Mouse (Mus musculus) thymus, postnatal 36 days (tissue): Measurements from ENCODE around the gene Reep3.

Experiments
- DNase-seq, 2 experiments: peaks; one replicate each; pipeline ENCODE4 v3.0.0; 2022; ENCODE audit warnings: mixed read lengths in 2 of 2

Gene Reep3

GRCm38 (mm10) chr10:66966391-66967109, 130.2 kb downstream of the Reep3 start:
- no peak for DNase-seq

- DNase-seq, result no peak
These were observed 136.6 kb downstream of the Reep3 start for GRCm38 (mm10) chr10:66960136-66960535.
